Mouse (Mus musculus): ENCODE measurements around the gene 1700084M14Rik. TPM values are rescaled to one million over a fixed set of nuclear protein-coding genes. Genes with fewer than 3 reads are reported as not detected.
"Not testable (repeated sequence)": the region's sequence is repeated elsewhere in the genome, so short reads cannot be mapped to it uniquely, and the experiment has no call there.

1700084M14Rik gene
- total RNA-seq (2021) = not detected
- long read RNA-seq, experiment 1 = 0 reads
- long read RNA-seq, experiment 2 = 0 reads

GRCm38 (mm10) chrX:91575811-91576210 is at the start of gene 1700084M14Rik:
1700084M14Rik (minus strand) TSS chrX:91575911.
- DNase-seq = not testable (repeated sequence)

Other genes with a start within 250 kb of the 1700084M14Rik start
- not detected for gene Mageb2, start 244.2 kb downstream of the 1700084M14Rik start, total RNA-seq (2021)
- not detected for gene Gm5072, start 183.4 kb downstream of the 1700084M14Rik start, total RNA-seq (2021)
- not detected for gene Gm8914, start 95.8 kb downstream of the 1700084M14Rik start, total RNA-seq (2021)
- not detected for gene Gm14781, start 56.3 kb upstream of the 1700084M14Rik start, total RNA-seq (2021)
- not detected for gene Mageb5, start 207.1 kb upstream of the 1700084M14Rik start, total RNA-seq (2021)

All from heart, adult 18-20 months (tissue).